Comparison of ENCODE assay signal across 9 mouse cellular contexts in the genomic region with DNA sequence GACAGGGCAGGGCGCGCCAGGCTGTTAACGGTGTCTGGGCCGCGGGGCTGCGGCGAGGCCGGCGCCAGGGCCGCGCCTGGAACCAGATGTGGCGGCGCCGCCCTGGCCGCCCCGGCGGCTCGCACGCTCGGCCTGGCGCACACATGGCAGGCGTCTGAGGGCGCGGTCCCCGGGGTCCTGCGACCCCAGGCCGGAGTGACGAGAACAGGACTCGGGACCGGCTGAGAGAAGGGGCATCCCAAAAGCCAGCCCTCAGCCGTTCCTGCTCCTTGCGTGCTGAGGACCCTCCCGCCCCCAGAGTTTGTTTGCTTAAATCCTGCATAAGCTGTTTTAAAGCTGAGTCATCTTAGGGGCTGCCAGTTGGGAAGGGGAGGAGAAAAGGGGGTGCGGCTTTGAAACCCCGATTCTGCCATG. TPM values are rescaled to one million over a fixed set of nuclear protein-coding genes. Genes with fewer than 3 reads are reported as not detected.
DNase-seq lines count a peak whose midpoint lies in the region; ATAC-seq and TF ChIP-seq lines count a peak whose summit lies in the region.
"Had no signal": no experiment of that assay in that cellular context is flagged by ENCODE, and none has a peak within 500 bp of the region (broad histone marks: within the 10 kb centered on the region; RNA-seq: fewer than 3 reads in every experiment).

No protein-coding gene starts in this region.

- H3K27ac ChIP-seq in lung, embryonic 14.5 days (ENCODE audit: low read depth), result no peak overlapping the region
- H3K27ac ChIP-seq in limb, embryonic 10.5 days, result peak overlapping the region; percentile 93
- no peak overlapping the region for H3K27ac ChIP-seq in neural tube, embryonic 13.5 days (replicated peaks)

- peak; percentile 59 for ATAC-seq in lung, embryonic 14.5 days (ENCODE audit: insufficient read depth)
- no peak for ATAC-seq in neural tube, embryonic 13.5 days (ENCODE audit: low read depth)
- ATAC-seq: Patski had no signal

- peaks cover 6% of the 10 kb centered on the region; the same call in 1 of the 2 replicates for H3K27me3 ChIP-seq in lung, embryonic 14.5 days (ENCODE audit: insufficient read depth, low read length)
- no peaks in the 10 kb centered on the region for H3K27me3 ChIP-seq in limb, embryonic 10.5 days (ENCODE audit: low read depth, poor library complexity, severe bottlenecking)
- peaks cover 38% of the 10 kb centered on the region for H3K27me3 ChIP-seq in neural tube, embryonic 13.5 days
- H3K27me3 ChIP-seq: Patski had no signal

- H3K4me2 ChIP-seq in lung, embryonic 14.5 days, result peak overlapping the region; percentile 66
- H3K4me2 ChIP-seq in neural tube, embryonic 13.5 days, result peak overlapping the region; percentile 51

- H3K9me3 ChIP-seq in lung, embryonic 14.5 days (ENCODE audit: low read depth, low read length), result no peaks in the 10 kb centered on the region
- H3K9me3 ChIP-seq in limb, embryonic 10.5 days (replicated peaks), result no peaks in the 10 kb centered on the region
- no peaks in the 10 kb centered on the region for H3K9me3 ChIP-seq in neural tube, embryonic 13.5 days

- no peak for TF ChIP-seq CTCF in lung, embryonic 14.5 days (IDR thresholded peaks at IDR 0.05; ENCODE audit: low read depth)

- H3K36me3 ChIP-seq in lung, embryonic 14.5 days (ENCODE audit: insufficient read depth), result no peaks in the 10 kb centered on the region
- H3K36me3 ChIP-seq in limb, embryonic 10.5 days, result peaks cover 35% of the 10 kb centered on the region
- no peaks in the 10 kb centered on the region for H3K36me3 ChIP-seq in neural tube, embryonic 13.5 days

- H3K9ac ChIP-seq in lung, embryonic 14.5 days, result peak overlapping the region; percentile 44
- peak overlapping the region; percentile 62 for H3K9ac ChIP-seq in neural tube, embryonic 13.5 days

- 3% methylated on average over 35 of the region's 35 CpGs for WGBS in lung, embryonic 14.5 days
- 2% methylated on average over 35 of the region's 35 CpGs for WGBS in limb, embryonic 10.5 days
- 3% methylated on average over 34 of the region's 35 CpGs for WGBS in neural tube, embryonic 13.5 days

- peak overlapping the region; percentile 31 for H3K4me3 ChIP-seq in lung, embryonic 14.5 days (ENCODE audit: low read depth, low read length)
- H3K4me3 ChIP-seq in limb, embryonic 10.5 days, result peak overlapping the region; percentile 40
- H3K4me3 ChIP-seq in neural tube, embryonic 13.5 days, result peak overlapping the region; percentile 29

- peak; percentile 56 for DNase-seq in lung, embryonic 14.5 days
- DNase-seq in lung, postnatal 25 days (ENCODE audit: low spot score), result no peak
- peak; percentile 22 for DNase-seq in gastrocnemius, postnatal 25 days
- peak; percentile 77 for DNase-seq in limb, embryonic 10.5 days (ENCODE audit: low spot score)
- no peak for DNase-seq in thymus, postnatal 25 days
- DNase-seq in spleen, adult 18-20 months, result no peak
- no peak for DNase-seq in adrenal gland, postnatal 4 days (ENCODE audit: low spot score in 2 of 2)

- H3K4me1 ChIP-seq in lung, embryonic 14.5 days (ENCODE audit: insufficient read depth), result peaks cover 8% of the 10 kb centered on the region; the same call in 1 of the 2 replicates
- peaks cover 75% of the 10 kb centered on the region for H3K4me1 ChIP-seq in limb, embryonic 10.5 days
- peaks cover 11% of the 10 kb centered on the region for H3K4me1 ChIP-seq in neural tube, embryonic 13.5 days (replicated peaks)

RNA-seq across cellular contexts. Expression of gene Prrx2, which starts 30.2 kb away (rescaled TPM):
- 15.7 and 15.9 TPM in 2 replicates for polyA plus RNA-seq in lung, embryonic 14.5 days (2014; fragmentation: Nextera tagmentation; extraction: Ambion mirVana)
- 1 to 10 TPM; 2.1 to 3.0 TPM for total RNA-seq in gastrocnemius, postnatal 25 days (2021)
- polyA plus RNA-seq in limb, embryonic 10.5 days (2016; fragmentation: Nextera tagmentation; extraction: Ambion mirVana), result 111 and 140 TPM in 2 replicates
- polyA plus RNA-seq in neural tube, embryonic 13.5 days (2015; fragmentation: Nextera tagmentation; extraction: Ambion mirVana), result 1.7 and 4.9 TPM in 2 replicates
- total RNA-seq in adrenal gland, postnatal 4 days (2021), result 1 to 10 TPM; 2.8 to 3.3 TPM

RNA-seq across cellular contexts. Expression of gene Asb6, which starts 34.8 kb away (rescaled TPM):
- polyA plus RNA-seq in lung, embryonic 14.5 days (2014; fragmentation: Nextera tagmentation; extraction: Ambion mirVana), result 32.1 and 34.5 TPM in 2 replicates
- 1 to 10 TPM; 5.4 to 5.5 TPM for total RNA-seq in gastrocnemius, postnatal 25 days (2021)
- polyA plus RNA-seq in limb, embryonic 10.5 days (2016; fragmentation: Nextera tagmentation; extraction: Ambion mirVana), result 59.4 and 61.3 TPM in 2 replicates
- polyA plus RNA-seq in neural tube, embryonic 13.5 days (2015; fragmentation: Nextera tagmentation; extraction: Ambion mirVana), result 38.2 and 39.8 TPM in 2 replicates
- total RNA-seq in adrenal gland, postnatal 4 days (2021), result 10 to 100 TPM; 28.9 to 32.0 TPM

RNA-seq across cellular contexts. Expression of gene Ntmt1, which starts 57.3 kb away (rescaled TPM):
- 88.3 and 96.0 TPM in 2 replicates for polyA plus RNA-seq in lung, embryonic 14.5 days (2014; fragmentation: Nextera tagmentation; extraction: Ambion mirVana)
- total RNA-seq in gastrocnemius, postnatal 25 days (2021), result 10 to 100 TPM; 15.6 to 16.2 TPM
- polyA plus RNA-seq in limb, embryonic 10.5 days (2016; fragmentation: Nextera tagmentation; extraction: Ambion mirVana), result 138 and 141 TPM in 2 replicates
- polyA plus RNA-seq in neural tube, embryonic 13.5 days (2015; fragmentation: Nextera tagmentation; extraction: Ambion mirVana), result 101 and 107 TPM in 2 replicates
- total RNA-seq in adrenal gland, postnatal 4 days (2021), result 10 to 100 TPM; 43.1 to 44.4 TPM

Comparison
In these comparisons a context has a peak if more than half of its experiments do, and no peak if none do; other contexts are left out.
1. DNase-seq: peak in lung, embryonic 14.5 days (single experiment), gastrocnemius, postnatal 25 days (single experiment) and limb, embryonic 10.5 days (single experiment); none in lung, postnatal 25 days (single experiment), thymus, postnatal 25 days (single experiment), spleen, adult 18-20 months (0 of 2) and adrenal gland, postnatal 4 days (0 of 2).
2. Peak in every context shown above with its lines, with median percentiles within 50 percentile points of each other: H3K4me3 ChIP-seq.